Mouse (Mus musculus) G1E-ER4 (cell line): ENCODE measurements around the gene Ccn5. TPM values are rescaled to one million over a fixed set of nuclear protein-coding genes. Genes with fewer than 3 reads are reported as not detected.

Experiments
- GATA1 ChIP-seq: IDR thresholded peaks from one replicate; pipeline ENCODE4 v1.8.0; 2012; ENCODE audit warnings: low read length, inconsistent platforms
- polyA plus RNA-seq: library from polyadenylated mRNA; stranded (reverse); fragments of >175 nt; gene quantifications from 2 replicates; pipeline ENCODE4 v1.2.3, GENCODE M21; 2012

Ccn5 gene
- not detected in 2 replicates for polyA plus RNA-seq

GRCm38 (mm10) chr2:163820607-163821006 lies at the start of gene Ccn5:
Ccn5 (plus strand) TSS chr2:163820861.
- no peak for TF ChIP-seq GATA1

- no peak for TF ChIP-seq GATA1
Observed at GRCm38 (mm10) chr2:163776661-163777060, 44.0 kb upstream of the Ccn5 start.

- TF ChIP-seq GATA1, result no peak
Observed at GRCm38 (mm10) chr2:163777061-163777460, 43.6 kb upstream of the Ccn5 start.

- TF ChIP-seq GATA1, result no peak
Observed at GRCm38 (mm10) chr2:163778896-163779295, 41.8 kb upstream of the Ccn5 start.

- no peak for TF ChIP-seq GATA1
Observed at GRCm38 (mm10) chr2:163783368-163783767, 37.3 kb upstream of the Ccn5 start.

GRCm38 (mm10) chr2:163783901-163784300 lies 36.8 kb upstream of the Ccn5 start:
- no peak for TF ChIP-seq GATA1

GRCm38 (mm10) chr2:163787086-163787485 lies 33.6 kb upstream of the Ccn5 start:
- no peak for TF ChIP-seq GATA1

- TF ChIP-seq GATA1, result no peak
Observed at GRCm38 (mm10) chr2:163787709-163788108, 33.0 kb upstream of the Ccn5 start.

GRCm38 (mm10) chr2:163788484-163788883 lies 32.2 kb upstream of the Ccn5 start:
- no peak for TF ChIP-seq GATA1

- TF ChIP-seq GATA1, result no peak
Observed at GRCm38 (mm10) chr2:163798411-163798810, 22.2 kb upstream of the Ccn5 start.

GRCm38 (mm10) chr2:163800832-163801231 lies 19.8 kb upstream of the Ccn5 start:
- TF ChIP-seq GATA1, result no peak

GRCm38 (mm10) chr2:163801406-163801805 lies 19.3 kb upstream of the Ccn5 start:
- TF ChIP-seq GATA1, result no peak

- no peak for TF ChIP-seq GATA1
Observed at GRCm38 (mm10) chr2:163803838-163804237, 16.8 kb upstream of the Ccn5 start.

GRCm38 (mm10) chr2:163809166-163809565 lies 11.5 kb upstream of the Ccn5 start:
- TF ChIP-seq GATA1, result no peak

GRCm38 (mm10) chr2:163809704-163810103 lies 11.0 kb upstream of the Ccn5 start:
- TF ChIP-seq GATA1, result no peak

GRCm38 (mm10) chr2:163813077-163813476 lies 7.6 kb upstream of the Ccn5 start:
- no peak for TF ChIP-seq GATA1

- TF ChIP-seq GATA1, result no peak
Observed at GRCm38 (mm10) chr2:163814739-163815465, 5.8 kb upstream of the Ccn5 start.
